Mouse (Mus musculus): Measurements from ENCODE around the gene Thap3.

Thap3 gene

GRCm38 (mm10) chr4:152009076-152010051 lies 20.6 kb upstream of the Thap3 start:
- peak; percentile 55 for ATAC-seq (ENCODE audit: low TSS enrichment)

DNA sequence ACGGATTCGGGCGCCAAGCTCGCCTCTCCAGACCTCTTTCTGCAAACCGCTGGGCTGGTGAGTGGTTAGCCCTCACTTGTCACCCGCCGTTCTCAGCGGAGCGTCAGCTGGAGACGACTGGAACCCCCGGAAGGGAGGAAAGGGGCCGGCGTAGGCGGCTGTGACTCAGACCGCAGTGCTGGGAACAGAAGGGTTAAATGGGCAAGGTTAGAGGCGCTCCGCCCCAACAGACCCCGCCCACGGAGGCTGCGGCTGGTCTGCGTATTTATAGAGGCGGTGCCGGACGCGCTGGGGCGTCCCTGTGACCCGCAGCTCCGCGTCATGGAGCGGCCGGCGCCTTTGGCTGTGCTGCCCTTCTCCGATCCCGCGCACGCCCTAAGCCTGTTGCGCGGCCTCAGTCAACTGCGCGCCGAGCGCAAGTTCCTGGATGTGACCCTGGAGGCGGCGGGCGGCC lies 19.9 kb upstream of the Thap3 start, which contains the start of gene Klhl21:
Gene Klhl21 (plus strand): TSS at position 182 of the 454 bp plus-strand sequence.
- ATAC-seq (ENCODE audit: low TSS enrichment) = peak; percentile 67

DNA sequence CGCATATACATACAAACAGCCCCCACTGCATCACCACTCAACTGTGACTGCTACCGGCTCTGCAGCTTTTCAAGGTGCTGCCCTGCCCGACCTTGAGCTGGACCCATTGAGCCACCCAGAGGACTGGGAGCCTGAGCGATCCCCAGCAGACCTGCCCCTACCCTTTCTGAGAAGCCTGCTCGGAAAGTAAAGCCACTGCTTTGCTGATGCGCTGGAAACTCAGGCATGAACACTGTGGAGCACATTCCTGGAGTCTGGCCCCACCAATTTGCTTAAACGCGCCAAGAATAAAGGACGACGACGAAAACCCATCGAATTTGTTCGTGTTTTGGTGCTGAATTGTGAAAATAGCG lies 19.3 kb upstream of the Thap3 start:
- ATAC-seq (ENCODE audit: low TSS enrichment) = no peak

DNA sequence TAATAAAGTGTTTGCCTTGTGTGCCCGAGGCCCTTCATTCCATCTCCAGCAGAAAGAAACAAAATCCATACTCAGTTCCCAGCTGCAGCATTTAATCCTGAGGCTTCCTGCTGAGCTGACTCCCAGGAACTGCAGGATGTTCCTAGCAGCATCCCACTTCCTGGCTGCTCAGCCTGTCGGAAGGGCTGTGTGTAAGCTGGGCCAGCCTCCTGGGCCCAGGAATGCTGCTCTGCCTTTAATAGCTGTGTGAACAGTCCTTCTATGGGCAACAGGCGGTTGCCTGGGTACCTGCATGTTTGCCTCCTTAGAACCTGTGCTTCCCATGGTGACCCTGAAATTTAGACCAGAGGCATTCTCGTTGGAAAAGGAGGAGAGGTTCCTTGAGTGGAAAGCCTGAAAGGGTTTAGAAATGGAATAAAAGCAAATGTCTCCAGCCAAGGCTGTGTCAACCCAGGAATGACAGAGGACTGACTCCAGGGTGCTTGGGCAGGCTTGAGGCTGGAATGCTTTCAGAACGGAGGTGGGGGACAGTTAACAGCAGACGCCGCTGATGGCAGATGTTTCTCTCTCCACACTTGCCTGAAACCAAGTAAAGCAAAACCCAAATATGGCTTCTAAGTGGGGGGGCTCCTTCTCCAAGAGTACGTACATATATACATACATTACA lies 18.8 kb upstream of the Thap3 start:
- peak; percentile 39; the same call in 1 of the 2 replicates for ATAC-seq (ENCODE audit: low TSS enrichment)

DNA sequence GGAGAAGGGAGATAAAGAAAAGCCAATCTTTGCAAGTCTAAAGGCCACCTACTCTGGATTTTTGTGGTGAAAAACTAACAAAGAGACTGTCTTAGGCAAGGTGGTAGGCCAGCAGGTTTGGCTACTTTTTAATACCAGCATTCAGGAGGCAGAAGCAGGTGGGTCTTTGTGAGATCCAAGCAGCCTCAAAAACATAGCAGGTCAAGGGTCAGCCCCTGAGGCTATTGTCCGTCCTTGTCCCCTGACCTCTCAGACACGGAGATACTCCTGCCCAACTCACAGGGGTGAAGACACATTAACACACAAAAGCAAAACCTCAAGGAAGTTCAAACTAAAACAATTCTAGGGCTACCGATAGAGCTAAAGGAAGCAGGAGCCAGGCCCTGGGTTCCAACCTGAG lies 18.0 kb upstream of the Thap3 start:
- no peak for ATAC-seq (ENCODE audit: low TSS enrichment)

DNA sequence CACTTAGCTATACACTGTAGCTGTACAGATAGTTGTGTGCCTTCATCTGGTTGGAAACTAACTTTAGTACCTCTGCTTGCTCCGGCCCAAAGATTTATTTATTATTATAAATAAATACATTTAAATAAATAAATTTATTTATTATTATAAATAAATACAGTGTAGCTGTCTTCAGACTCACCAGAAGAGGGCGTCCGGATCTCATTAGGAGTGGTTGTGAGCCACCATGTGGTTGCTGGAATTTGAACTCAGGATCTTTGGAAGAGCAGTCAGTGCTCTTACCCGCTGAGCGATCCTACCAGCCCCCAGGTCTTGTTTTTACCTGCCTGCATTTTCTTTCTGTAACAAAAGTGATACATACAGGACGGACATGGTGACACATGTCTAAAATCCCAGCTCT lies 17.3 kb upstream of the Thap3 start:
- ATAC-seq (ENCODE audit: low TSS enrichment) = no peak

DNA sequence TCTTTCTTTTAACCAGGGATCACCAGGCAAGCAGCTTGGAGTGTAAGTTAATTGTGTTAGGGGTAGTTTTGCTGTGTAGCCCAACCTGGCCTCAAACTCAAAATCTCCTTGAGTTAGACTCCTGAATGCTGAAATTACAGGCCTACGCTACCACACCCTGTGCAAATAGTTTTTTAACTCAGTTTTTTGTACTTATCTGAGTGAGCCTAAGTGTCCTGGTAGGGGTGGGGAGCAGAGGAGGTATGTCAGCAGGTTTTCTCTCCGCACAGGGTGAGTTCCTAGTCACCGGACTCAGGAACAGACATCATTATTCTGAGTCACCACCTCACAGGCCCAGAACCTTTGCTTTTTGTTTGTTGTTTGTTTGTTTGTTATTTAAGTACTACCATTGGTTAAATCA lies 13.3 kb upstream of the Thap3 start:
- ATAC-seq (ENCODE audit: low TSS enrichment) = no peak

- no peak for ATAC-seq (ENCODE audit: low TSS enrichment)
These were observed 12.5 kb upstream of the Thap3 start for GRCm38 (mm10) chr4:152001335-152001734.

- peak; percentile 64; the same call in 1 of the 2 replicates for ATAC-seq (ENCODE audit: low TSS enrichment)
These were observed 12.1 kb upstream of the Thap3 start for GRCm38 (mm10) chr4:152000906-152001305.

GRCm38 (mm10) chr4:151999481-151999880 lies 10.7 kb upstream of the Thap3 start:
- ATAC-seq (ENCODE audit: low TSS enrichment) = no peak

- no peak for ATAC-seq (ENCODE audit: low TSS enrichment)
These were observed 8.9 kb upstream of the Thap3 start for GRCm38 (mm10) chr4:151997701-151998100.

DNA sequence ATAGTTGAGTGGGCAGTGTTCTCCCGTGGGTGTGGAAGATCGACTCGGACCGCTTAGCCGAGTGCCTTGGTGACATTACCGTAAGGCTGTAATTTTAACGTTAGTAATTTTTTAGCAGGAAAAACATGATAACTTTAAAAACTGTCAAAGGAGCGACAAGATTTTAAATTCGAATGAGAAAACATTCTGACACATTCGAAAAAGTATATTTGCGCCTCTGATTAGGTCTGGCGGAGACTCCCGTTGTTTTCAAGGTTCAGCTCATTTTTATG lies 8.1 kb upstream of the Thap3 start:
- ATAC-seq (ENCODE audit: low TSS enrichment) = no peak

DNA sequence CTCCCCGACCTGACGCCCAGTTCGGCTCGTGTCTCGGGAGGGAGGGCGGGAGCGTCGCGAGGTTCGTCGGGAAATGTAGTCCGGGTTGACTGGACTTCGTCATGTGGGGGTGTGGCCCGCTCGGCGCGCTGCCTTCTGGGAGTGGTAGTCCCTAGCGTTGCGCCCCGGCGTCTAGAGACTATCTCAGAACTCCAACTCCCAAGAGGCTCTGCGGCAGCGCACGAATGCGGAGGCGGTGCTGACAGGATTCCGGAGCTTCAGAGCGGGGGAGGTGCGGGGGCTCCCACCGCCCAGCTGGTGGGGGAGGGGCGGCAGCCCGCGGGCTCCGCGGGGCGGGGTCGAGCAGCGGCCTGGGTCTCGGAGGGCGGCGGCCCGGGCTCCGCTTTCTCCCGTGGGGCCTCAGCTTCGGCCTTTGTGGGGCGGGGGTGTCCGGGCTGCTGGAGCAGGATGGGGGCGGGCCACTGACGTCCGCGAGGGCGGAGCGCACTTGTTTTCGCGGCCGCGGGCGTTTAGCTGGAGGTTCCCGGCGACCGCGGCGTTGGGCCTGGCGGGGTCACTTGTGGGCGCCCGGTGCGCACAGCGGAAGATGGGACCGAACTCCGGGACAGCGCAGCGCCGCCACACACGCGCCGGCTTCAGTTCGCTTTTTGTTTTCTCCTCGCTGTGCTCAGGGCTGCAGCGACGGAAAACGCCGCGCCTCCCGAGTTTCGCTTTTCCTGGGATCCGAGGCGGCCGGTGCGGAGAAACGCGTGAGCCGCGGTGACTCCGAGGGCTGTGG lies 7.6 kb upstream of the Thap3 start, which contains the start of gene Phf13:
Gene Phf13 (minus strand): TSS at position 86 of the 778 bp plus-strand sequence.
- ATAC-seq (ENCODE audit: low TSS enrichment) = peak; percentile 92

DNA sequence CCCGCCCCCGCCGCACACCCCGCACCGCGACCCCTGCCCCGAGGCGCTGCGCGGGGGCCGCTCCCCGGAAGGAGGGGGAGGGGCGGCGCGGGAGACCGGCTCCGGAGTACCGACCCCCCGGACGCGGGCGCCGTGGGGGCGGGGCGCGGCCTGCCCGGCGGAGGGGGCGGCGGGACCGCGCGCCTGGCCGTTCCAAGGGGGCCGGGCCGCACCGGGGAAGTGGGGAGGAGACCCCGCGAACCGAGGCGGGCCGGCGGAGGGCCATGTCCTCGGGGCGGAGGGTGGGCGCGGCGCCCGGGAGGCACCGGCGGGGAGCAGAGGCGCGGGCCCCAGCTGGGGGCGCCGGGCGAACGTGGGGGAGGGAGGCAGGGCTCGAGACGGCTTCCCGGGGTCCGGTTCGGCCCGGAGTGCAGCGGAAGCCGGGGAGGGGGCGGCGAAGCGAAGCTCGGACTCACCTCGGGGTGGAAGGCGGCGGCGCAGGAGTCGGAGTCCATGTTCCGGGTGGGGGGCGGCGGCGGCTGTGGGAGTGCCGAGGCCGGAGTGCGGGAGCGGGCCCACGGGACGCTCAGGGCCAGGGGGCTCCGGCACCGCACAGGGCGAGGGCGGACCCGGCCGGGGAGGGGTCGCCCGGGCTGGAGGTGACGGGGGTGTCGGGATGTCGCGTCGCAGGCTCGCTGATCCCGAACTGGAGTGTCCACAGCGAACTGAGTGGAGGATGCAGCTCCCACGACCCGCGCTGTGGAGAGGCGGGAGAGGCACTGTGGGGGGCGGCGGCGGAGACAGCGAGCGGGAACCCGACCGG lies 6.8 kb upstream of the Thap3 start:
- ATAC-seq (ENCODE audit: low TSS enrichment) = no peak

DNA sequence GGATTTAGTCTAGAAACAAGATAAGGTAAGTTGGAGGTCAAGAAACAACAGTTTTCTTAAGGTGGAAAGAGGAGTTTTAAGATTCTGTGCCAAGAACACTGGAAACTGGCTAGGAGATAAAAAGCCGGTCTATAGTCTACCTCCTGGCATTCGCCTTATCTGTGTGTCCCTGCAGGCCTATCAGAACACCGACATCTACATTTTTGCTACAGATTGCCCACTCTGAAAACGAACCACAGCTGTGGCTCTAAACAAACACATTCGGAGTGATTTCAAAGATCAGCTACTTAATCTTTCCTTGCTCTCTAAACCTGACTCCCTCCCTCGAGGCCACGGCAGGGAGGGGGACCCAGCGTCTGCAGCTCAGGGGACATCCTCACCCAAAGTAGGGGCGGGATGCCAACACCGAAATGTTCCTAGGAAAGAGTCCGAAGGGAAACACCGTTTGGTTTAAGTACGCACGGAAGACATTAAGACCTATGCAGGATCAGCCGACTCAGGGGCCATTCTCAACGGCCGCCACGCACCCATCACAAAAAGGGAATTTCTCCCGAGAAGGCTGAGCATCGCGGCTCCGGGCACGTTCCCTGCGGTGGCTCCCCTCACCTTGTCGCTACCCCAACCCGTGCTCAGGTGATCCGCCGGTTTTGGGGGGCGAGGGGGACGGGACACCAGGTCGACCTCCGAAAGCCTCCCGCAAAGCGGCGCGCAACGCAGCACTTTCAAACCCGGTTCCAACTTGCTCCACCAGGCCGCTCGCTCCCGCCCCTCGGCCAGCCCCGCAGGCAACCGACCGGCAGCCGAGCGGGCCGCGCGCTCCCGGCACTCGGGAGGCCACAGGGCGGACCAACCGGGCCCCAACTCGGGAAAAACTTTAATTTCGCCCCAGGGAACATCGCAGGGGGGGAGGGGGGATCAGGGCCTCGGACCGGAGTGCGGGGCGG lies 5.7 kb upstream of the Thap3 start:
- ATAC-seq (ENCODE audit: low TSS enrichment) = no peak

DNA sequence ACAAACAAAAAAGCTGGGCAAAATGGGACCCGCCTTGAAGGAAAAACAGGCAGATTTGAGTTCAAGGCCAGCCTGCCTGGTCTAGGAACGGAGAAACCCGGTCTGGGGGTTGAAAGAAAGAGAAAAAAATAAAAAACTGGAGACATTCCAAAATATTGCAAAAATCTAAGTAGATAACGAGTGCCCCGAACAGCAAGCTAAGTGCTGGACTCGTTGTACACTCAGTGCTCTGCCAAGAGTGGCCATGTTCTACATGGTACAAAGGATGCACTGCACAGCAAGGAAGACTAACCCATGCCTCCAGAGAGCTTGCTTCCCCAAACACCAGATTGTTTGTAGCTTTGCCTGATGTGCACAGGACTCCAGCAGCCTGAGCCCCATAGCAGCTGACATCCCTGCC lies 4.2 kb upstream of the Thap3 start:
- no peak for ATAC-seq (ENCODE audit: low TSS enrichment)

- no peak for ATAC-seq (ENCODE audit: low TSS enrichment)
These were observed 3.3 kb upstream of the Thap3 start for GRCm38 (mm10) chr4:151992091-151992490.

GRCm38 (mm10) chr4:151989110-151989488 lies 302 bp upstream of the Thap3 start:
- no peak for ATAC-seq (ENCODE audit: low TSS enrichment)

GRCm38 (mm10) chr4:151988014-151988341 lies 819 bp downstream of the Thap3 start:
- ATAC-seq (ENCODE audit: low TSS enrichment) = peak; percentile 46

GRCm38 (mm10) chr4:151986650-151987049 lies 2.1 kb downstream of the Thap3 start:
- ATAC-seq (ENCODE audit: low TSS enrichment) = no peak
